Mouse (Mus musculus): ENCODE measurements around the gene Timm8a2.

DNA sequence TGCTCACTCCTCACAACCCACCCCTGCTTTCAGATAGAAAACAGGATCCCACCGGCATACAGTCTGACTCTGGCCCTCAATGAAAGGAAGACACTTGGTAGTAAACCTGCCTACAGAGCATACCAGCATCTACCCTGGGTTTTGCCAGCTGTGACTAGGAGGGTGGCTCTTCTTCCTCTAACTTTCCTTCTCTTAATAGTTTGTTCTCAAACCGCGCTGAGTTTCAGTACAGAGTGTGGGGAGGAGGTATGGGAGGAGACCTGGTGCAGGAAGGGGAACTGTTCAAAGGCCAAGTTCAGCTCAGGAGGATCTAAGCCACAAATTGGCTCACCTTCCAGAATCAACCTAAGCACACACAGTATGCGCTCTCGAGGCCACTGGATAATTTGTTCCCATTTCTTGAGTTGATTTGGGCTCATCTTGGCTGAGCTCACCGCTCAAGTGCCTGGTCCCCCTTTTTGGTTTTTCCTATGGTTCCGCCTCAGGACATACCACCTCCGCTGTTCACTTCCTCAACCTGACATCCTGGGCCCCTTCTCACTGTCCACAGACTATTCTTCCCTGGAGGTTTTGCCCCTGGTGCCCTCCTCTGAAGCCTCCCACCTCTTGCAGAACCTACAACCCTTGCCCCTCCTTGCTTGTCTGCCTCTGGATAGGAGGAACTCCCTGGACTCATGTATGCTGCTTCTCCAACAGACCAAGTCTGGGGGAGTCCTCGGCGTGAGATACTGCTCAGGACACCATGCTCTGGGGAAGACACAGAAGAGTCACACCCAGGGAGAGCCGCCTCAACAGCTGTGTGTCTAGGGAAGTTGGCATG lies 5.3 kb upstream of the Timm8a2 start:
- TF ChIP-seq CTCF (IDR thresholded peaks at IDR 0.05; ENCODE audit: borderline replicate concordance, extremely low read depth, insufficient read depth, insufficient read length) (no peak), POLR2A (IDR thresholded peaks at IDR 0.05; ENCODE audit: borderline replicate concordance, extremely low read depth, insufficient read depth, insufficient read length, poor library complexity, severe bottlenecking) (no peak)

Measured in brain, embryonic 14.5 days (tissue).